Mouse (Mus musculus): Measurements from ENCODE around the gene Shroom2. TPM values are rescaled to one million over a fixed set of nuclear protein-coding genes. Genes with fewer than 3 reads are reported as not detected.

The Shroom2 gene
- total and polyA plus RNA-seq, 2 experiments = 5.9 to 8.6 TPM

- Histone ChIP-seq H3K27me3 (ENCODE audit: control insufficient read depth, insufficient read depth, low read length) (no peaks in the 10 kb centered on the region), H3K4me3 (ENCODE audit: insufficient read depth, low read depth, low read length) (peak within 1 kb of the TSS; percentile 49; the same call in 1 of the 2 replicates), H3K9ac (ENCODE audit: low read depth, low read length) (peak within 1 kb of the TSS; percentile 53; the same call in 1 of the 2 replicates), H3K79me2 (ENCODE audit: control insufficient read depth, insufficient read depth, low read length) (no peaks in the 10 kb centered on the region), H3K36me3 (ENCODE audit: control insufficient read depth, insufficient read depth, low read length) (no peaks in the 10 kb centered on the region), H3K27ac (replicated peaks; ENCODE audit: insufficient read depth, low read depth, low read length) (no peak within 1 kb of the TSS), H3K4me1 (ENCODE audit: control insufficient read depth, insufficient read depth, low read length) (no peaks in the 10 kb centered on the region; the same call in 1 of the 2 replicates)
- WGBS = 10% methylated on average over 26 of the region's 26 CpGs
- no peak for TF ChIP-seq POLR2A (IDR thresholded peaks at IDR 0.05; ENCODE audit: extremely low read depth, insufficient read depth, low read length)
- TF ChIP-seq CTCF (IDR thresholded peaks at IDR 0.05; ENCODE audit: low read depth, low read length) = no peak
- DNase-seq (ENCODE audit: extremely low read depth, low read depth, low spot score) = peak; percentile 25
These were observed 12.6 kb upstream of the Shroom2 start, which contains the start of gene Gpr143 for GRCm38 (mm10) chrX:152781720-152782403. TSS of gene Gpr143 (plus strand) at chrX:152781921.

GRCm38 (mm10) chrX:152769600-152770157 is 414 bp upstream of the Shroom2 start:
- 0% methylated on average over 30 of the region's 48 CpGs for WGBS
- no peaks in the 10 kb centered on the region for H3K36me3 ChIP-seq (ENCODE audit: control insufficient read depth, insufficient read depth, low read length)
- 0 out of 2 replicates have a peak, but pooled peaks have one; percentile 12 for TF ChIP-seq POLR2A (IDR thresholded peaks at IDR 0.05; ENCODE audit: extremely low read depth, insufficient read depth, low read length)
- TF ChIP-seq CTCF (IDR thresholded peaks at IDR 0.05; ENCODE audit: low read depth, low read length) = no peak
- no peaks in the 10 kb centered on the region for H3K27me3 ChIP-seq (ENCODE audit: control insufficient read depth, insufficient read depth, low read length)
- H3K27ac ChIP-seq (replicated peaks; ENCODE audit: insufficient read depth, low read depth, low read length) = peak overlapping the region; percentile 87
- H3K9ac ChIP-seq (ENCODE audit: low read depth, low read length) = peak overlapping the region; percentile 94
- peak overlapping the region; percentile 65 for H3K4me3 ChIP-seq (ENCODE audit: insufficient read depth, low read depth, low read length)
- H3K79me2 ChIP-seq (ENCODE audit: control insufficient read depth, insufficient read depth, low read length) = no peaks in the 10 kb centered on the region; the same call in 1 of the 2 replicates
- peak; percentile 77 for DNase-seq (ENCODE audit: extremely low read depth, low read depth, low spot score)
- peaks cover 6% of the 10 kb centered on the region; the same call in 1 of the 2 replicates for H3K4me1 ChIP-seq (ENCODE audit: control insufficient read depth, insufficient read depth, low read length)

- Histone ChIP-seq H3K4me3 (ENCODE audit: insufficient read depth, low read depth, low read length) (no peak overlapping the region), H3K79me2 (ENCODE audit: control insufficient read depth, insufficient read depth, low read length) (peaks cover 7% of the 10 kb centered on the region; the same call in 1 of the 2 replicates), H3K27me3 (ENCODE audit: control insufficient read depth, insufficient read depth, low read length) (no peaks in the 10 kb centered on the region), H3K36me3 (ENCODE audit: control insufficient read depth, insufficient read depth, low read length) (no peaks in the 10 kb centered on the region), H3K9ac (ENCODE audit: low read depth, low read length) (no peak overlapping the region), H3K4me1 (ENCODE audit: control insufficient read depth, insufficient read depth, low read length) (peaks cover 12% of the 10 kb centered on the region; the same call in 1 of the 2 replicates), H3K27ac (replicated peaks; ENCODE audit: insufficient read depth, low read depth, low read length) (peak overlapping the region; percentile 60; the same call in 1 of the 2 replicates)
- 38% methylated on average over 2 of the region's 2 CpGs for WGBS
- no peak for DNase-seq (ENCODE audit: extremely low read depth, low read depth, low spot score)
- TF ChIP-seq POLR2A (IDR thresholded peaks at IDR 0.05; ENCODE audit: extremely low read depth, insufficient read depth, low read length) (no peak), CTCF (IDR thresholded peaks at IDR 0.05; ENCODE audit: low read depth, low read length) (no peak)
These were observed 5.1 kb downstream of the Shroom2 start for GRCm38 (mm10) chrX:152764171-152764570.

GRCm38 (mm10) chrX:152762855-152763254 is 6.4 kb downstream of the Shroom2 start:
- H3K9ac ChIP-seq (ENCODE audit: low read depth, low read length) = no peak overlapping the region
- H3K4me1 ChIP-seq (ENCODE audit: control insufficient read depth, insufficient read depth, low read length) = peaks cover 12% of the 10 kb centered on the region; the same call in 1 of the 2 replicates
- no peak overlapping the region for H3K4me3 ChIP-seq (ENCODE audit: insufficient read depth, low read depth, low read length)
- no peaks in the 10 kb centered on the region for H3K27me3 ChIP-seq (ENCODE audit: control insufficient read depth, insufficient read depth, low read length)
- 44% methylated on average over 2 of the region's 2 CpGs for WGBS
- DNase-seq (ENCODE audit: extremely low read depth, low read depth, low spot score) = peak; percentile 63
- H3K79me2 ChIP-seq (ENCODE audit: control insufficient read depth, insufficient read depth, low read length) = peaks cover 7% of the 10 kb centered on the region; the same call in 1 of the 2 replicates
- TF ChIP-seq POLR2A (IDR thresholded peaks at IDR 0.05; ENCODE audit: extremely low read depth, insufficient read depth, low read length) (no peak), CTCF (IDR thresholded peaks at IDR 0.05; ENCODE audit: low read depth, low read length) (no peak)
- H3K27ac ChIP-seq (replicated peaks; ENCODE audit: insufficient read depth, low read depth, low read length) = peak overlapping the region; percentile 48
- H3K36me3 ChIP-seq (ENCODE audit: control insufficient read depth, insufficient read depth, low read length) = no peaks in the 10 kb centered on the region

- WGBS = 20% methylated on average over 2 of the region's 2 CpGs
- Histone ChIP-seq H3K27me3 (ENCODE audit: control insufficient read depth, insufficient read depth, low read length) (no peaks in the 10 kb centered on the region), H3K36me3 (ENCODE audit: control insufficient read depth, insufficient read depth, low read length) (no peaks in the 10 kb centered on the region), H3K4me3 (ENCODE audit: insufficient read depth, low read depth, low read length) (no peak overlapping the region), H3K9ac (ENCODE audit: low read depth, low read length) (no peak overlapping the region), H3K4me1 (ENCODE audit: control insufficient read depth, insufficient read depth, low read length) (peaks cover 12% of the 10 kb centered on the region; the same call in 1 of the 2 replicates), H3K79me2 (ENCODE audit: control insufficient read depth, insufficient read depth, low read length) (peaks cover 7% of the 10 kb centered on the region; the same call in 1 of the 2 replicates), H3K27ac (replicated peaks; ENCODE audit: insufficient read depth, low read depth, low read length) (no peak overlapping the region; the same call in 1 of the 2 replicates)
- peak; percentile 66 for DNase-seq (ENCODE audit: extremely low read depth, low read depth, low spot score)
- TF ChIP-seq CTCF (IDR thresholded peaks at IDR 0.05; ENCODE audit: low read depth, low read length) (no peak), POLR2A (IDR thresholded peaks at IDR 0.05; ENCODE audit: extremely low read depth, insufficient read depth, low read length) (no peak)
These were observed 6.8 kb downstream of the Shroom2 start for GRCm38 (mm10) chrX:152762437-152762836.
